Mouse (Mus musculus) heart, postnatal 14 days (tissue): ENCODE measurements around the gene Notch4. TPM values are rescaled to one million over a fixed set of nuclear protein-coding genes. Genes with fewer than 3 reads are reported as not detected.

Experiments
- DNase-seq, 2 experiments: peaks; one replicate each; pipeline ENCODE4 v3.0.0; 2021 to 2022
- intact Hi-C: fragments of 180-260 bp; cut with DNase I; formaldehyde crosslinking; loops from one replicate; pipeline ENCODE4 v1.15.1; 2025
- total RNA-seq, 2 experiments: library from RNA; stranded (reverse); gene quantifications; 2 replicates each; pipeline ENCODE4 v1.2.3; 2021

Gene Notch4
- total RNA-seq, 2 experiments from 2014 or later, result 47.9 to 52.6 TPM

- no peak for DNase-seq
- intact Hi-C loops, result no loop called here
These were observed 4.4 kb downstream of the Notch4 start for GRCm38 (mm10) chr17:34568421-34568820.

GRCm38 (mm10) chr17:34569919-34570318 is 5.9 kb downstream of the Notch4 start:
- intact Hi-C loops, result loop anchor here (2.0 kb wide), 1 partner anchor 15 kb away; no protein-coding TSS in a partner anchor
- DNase-seq, result no peak

GRCm38 (mm10) chr17:34571875-34572274 is 7.8 kb downstream of the Notch4 start:
- DNase-seq, result no peak
- intact Hi-C loops, result loop anchor here (1.0 to 2.0 kb wide), 2 partner anchors 13 to 47 kb away; no protein-coding TSS in a partner anchor

GRCm38 (mm10) chr17:34572361-34572760 is 8.3 kb downstream of the Notch4 start:
- intact Hi-C loops, result loop anchor here (1.0 kb wide), 1 partner anchor 47 kb away; no protein-coding TSS in a partner anchor

GRCm38 (mm10) chr17:34576577-34576976 is 12.5 kb downstream of the Notch4 start:
- intact Hi-C loops, result no loop called here
- no peak for DNase-seq

More at GRCm38 (mm10) chr17:34572361-34572760, 8.3 kb downstream of the Notch4 start:
- no peak for DNase-seq

- no peak for DNase-seq
- intact Hi-C loops, result no loop called here
These were observed 14.0 kb downstream of the Notch4 start for GRCm38 (mm10) chr17:34578070-34578469.

GRCm38 (mm10) chr17:34582528-34582927 is 18.5 kb downstream of the Notch4 start:
- DNase-seq, result no peak
- intact Hi-C loops, result no loop called here

- intact Hi-C loops, result no loop called here
- DNase-seq, result no peak
These were observed 19.3 kb downstream of the Notch4 start for GRCm38 (mm10) chr17:34583397-34583796.

GRCm38 (mm10) chr17:34583819-34584218 is 19.8 kb downstream of the Notch4 start:
- intact Hi-C loops, result loop anchor here (2.0 kb wide), 1 partner anchor 13 kb away; no protein-coding TSS in a partner anchor

GRCm38 (mm10) chr17:34585121-34585520 is 21.1 kb downstream of the Notch4 start:
- no peak for DNase-seq
- intact Hi-C loops, result loop anchor here (2.0 kb wide), 1 partner anchor 14 kb away; no protein-coding TSS in a partner anchor

More at GRCm38 (mm10) chr17:34583819-34584218, 19.8 kb downstream of the Notch4 start:
- DNase-seq, result no peak

- no peak for DNase-seq
- intact Hi-C loops, result loop anchor here (2.0 kb wide), 1 partner anchor 15 kb away; no protein-coding TSS in a partner anchor
These were observed 22.1 kb downstream of the Notch4 start for GRCm38 (mm10) chr17:34585877-34586771.

- intact Hi-C loops, result no loop called here
- DNase-seq, result peak; percentile 83 to 88
These were observed 22.8 kb downstream of the Notch4 start for GRCm38 (mm10) chr17:34586796-34587422.

GRCm38 (mm10) chr17:34587423-34587811 is 23.3 kb downstream of the Notch4 start:
- DNase-seq, result peak; percentile 98 to 99
- intact Hi-C loops, result no loop called here

GRCm38 (mm10) chr17:34587814-34588213 is 23.7 kb downstream of the Notch4 start:
- no peak for DNase-seq
- intact Hi-C loops, result no loop called here

GRCm38 (mm10) chr17:34588767-34589166 is 24.7 kb downstream of the Notch4 start:
- DNase-seq, result no peak
- intact Hi-C loops, result no loop called here

GRCm38 (mm10) chr17:34589206-34589605 is 25.1 kb downstream of the Notch4 start:
- no peak for DNase-seq
- intact Hi-C loops, result no loop called here

GRCm38 (mm10) chr17:34589681-34590101 is 25.6 kb downstream of the Notch4 start, which contains the start of gene Gpsm3:
Gene Gpsm3 (plus strand): TSS chr17:34589806.
- intact Hi-C loops, result no loop called here
- DNase-seq, result peak; percentile 72 to 73

- peak in 1 of 2 experiments; percentile 28 for DNase-seq
- intact Hi-C loops, result no loop called here
These were observed 26.3 kb downstream of the Notch4 start for GRCm38 (mm10) chr17:34590154-34590987.

- intact Hi-C loops, result no loop called here
These were observed 27.2 kb downstream of the Notch4 start, which contains the start of gene Pbx2 for GRCm38 (mm10) chr17:34591029-34591993. Gene Pbx2 (plus strand): TSS chr17:34591266.

More at GRCm38 (mm10) chr17:34591029-34591993, 27.2 kb downstream of the Notch4 start, which contains the start of gene Pbx2:
- peak in 1 of 2 experiments; percentile 29 for DNase-seq
